Mouse (Mus musculus): Measurements from ENCODE around the gene Hist1h4f.

DNA sequence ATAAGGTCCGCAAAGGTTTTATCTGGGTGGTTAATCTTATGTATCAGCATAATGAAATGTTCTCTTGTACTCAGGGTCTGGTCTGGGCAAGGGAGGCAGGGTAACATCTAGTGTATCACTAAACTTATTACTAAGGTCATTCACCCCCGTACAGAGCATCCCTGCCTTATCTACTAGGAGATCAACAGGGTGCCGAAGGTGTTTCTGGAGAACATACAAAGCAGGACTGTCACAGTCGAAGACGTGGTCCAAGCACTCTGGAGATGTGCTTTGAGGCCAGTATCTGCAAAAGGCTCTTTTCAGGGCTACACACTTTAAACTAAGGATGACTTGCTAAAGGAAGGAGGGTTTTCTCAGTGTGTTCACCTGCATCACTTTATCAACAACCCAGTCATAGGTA lies 4.8 kb downstream of the Hist1h4f start:
- TF ChIP-seq EP300 (IDR thresholded peaks at IDR 0.05; ENCODE audit: low read depth in 1 of 2, low read length in 2 of 2) (no peak), GATA1 (IDR thresholded peaks at IDR 0.05; ENCODE audit: low read depth, low read length) (peak; percentile 62), USF2 (IDR thresholded peaks at IDR 0.05; ENCODE audit: borderline replicate concordance in 1 of 2, insufficient read depth in 1 of 2, low read depth in 1 of 2, low read length in 2 of 2) (no peak)

Data from MEL (cell line).